Mouse (Mus musculus) erythroblast, adult 5-6 weeks (primary cell): ENCODE measurements around the gene Krtap11-1. TPM values are rescaled to one million over a fixed set of nuclear protein-coding genes. Genes with fewer than 3 reads are reported as not detected.

Experiments used
- ATAC-seq: replicated peaks from 2 replicates; pipeline ENCODE4 v1.8.0; 2016; ENCODE audit warnings: moderate number of reproducible peaks, mild to moderate bottlenecking, moderate TSS enrichment, inconsistent platforms; ENCODE audit not compliant: poor library complexity, low FRiP score, severe bottlenecking
- total RNA-seq, 2 experiments: library from RNA; stranded (forward) in 1 of 2; stranded (reverse) in 1 of 2; fragments of 150-400 nt in 1 of 2; fragments of 200-764, 138-1000 nt in 1 of 2; gene quantifications; 2 replicates each; pipeline versions ENCODE4 v1.2.3 to v1.2.4; 2015 to 2017; ENCODE audit warnings: low replicate concordance in 2 of 2

Gene Krtap11-1
- total RNA-seq (2015; ENCODE audit: low replicate concordance) (not detected in 2 replicates), total RNA-seq (2017; ENCODE audit: low replicate concordance) (not detected in 2 replicates)

- no peak for ATAC-seq
These were observed at the start of gene Krtap11-1 for GRCm38 (mm10) chr16:89571083-89571482. Gene Krtap11-1, minus strand, starts transcription at chr16:89571183.

DNA sequence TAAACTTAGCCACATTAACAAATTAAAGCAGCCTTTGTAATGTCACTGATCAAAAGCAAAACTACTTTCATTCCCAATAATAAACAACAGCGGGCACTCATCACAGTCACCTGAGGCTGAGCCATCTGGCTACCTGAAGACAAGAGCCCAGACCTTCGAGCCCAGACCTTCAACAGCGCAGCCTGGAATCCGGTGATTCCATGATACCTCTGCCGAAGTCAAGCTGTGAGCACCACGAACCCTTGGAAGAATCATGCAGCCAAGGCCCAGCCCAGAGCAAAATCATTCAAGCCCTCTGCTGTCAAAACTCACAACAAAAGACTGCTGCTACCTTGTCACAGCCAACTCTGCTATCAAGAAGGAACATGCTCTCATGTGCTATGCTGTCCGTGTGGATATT is 47.2 kb upstream of the Krtap11-1 start:
- no peak for ATAC-seq

GRCm38 (mm10) chr16:89617251-89617650 is 46.3 kb upstream of the Krtap11-1 start:
- ATAC-seq, result no peak

GRCm38 (mm10) chr16:89613726-89614125 is 42.7 kb upstream of the Krtap11-1 start:
- no peak for ATAC-seq

GRCm38 (mm10) chr16:89608791-89609185 is 37.8 kb upstream of the Krtap11-1 start:
- ATAC-seq, result no peak

GRCm38 (mm10) chr16:89608161-89608790 is 37.3 kb upstream of the Krtap11-1 start:
- ATAC-seq, result no peak

- no peak for ATAC-seq
These were observed 36.0 kb upstream of the Krtap11-1 start for GRCm38 (mm10) chr16:89606951-89607350.

DNA sequence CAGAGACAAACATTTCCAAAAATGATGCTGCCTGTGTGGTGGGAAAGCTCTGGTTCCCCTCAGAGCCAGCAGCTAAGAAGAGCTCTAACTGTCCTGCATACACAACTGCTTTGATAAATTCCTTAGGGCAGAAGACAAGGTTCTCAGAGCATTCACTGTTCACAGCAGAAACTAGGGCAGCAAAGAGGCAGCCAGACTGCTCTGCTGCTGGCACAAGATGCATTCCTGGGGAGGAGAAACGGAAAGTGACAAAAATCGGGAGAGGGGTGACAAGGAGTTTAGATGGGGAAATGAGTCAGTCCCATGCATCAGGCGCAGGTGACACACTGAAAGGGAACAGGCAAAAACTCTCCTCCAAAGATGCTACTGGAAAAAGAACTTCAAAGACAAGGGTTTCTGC is 16.2 kb upstream of the Krtap11-1 start:
- ATAC-seq, result no peak

DNA sequence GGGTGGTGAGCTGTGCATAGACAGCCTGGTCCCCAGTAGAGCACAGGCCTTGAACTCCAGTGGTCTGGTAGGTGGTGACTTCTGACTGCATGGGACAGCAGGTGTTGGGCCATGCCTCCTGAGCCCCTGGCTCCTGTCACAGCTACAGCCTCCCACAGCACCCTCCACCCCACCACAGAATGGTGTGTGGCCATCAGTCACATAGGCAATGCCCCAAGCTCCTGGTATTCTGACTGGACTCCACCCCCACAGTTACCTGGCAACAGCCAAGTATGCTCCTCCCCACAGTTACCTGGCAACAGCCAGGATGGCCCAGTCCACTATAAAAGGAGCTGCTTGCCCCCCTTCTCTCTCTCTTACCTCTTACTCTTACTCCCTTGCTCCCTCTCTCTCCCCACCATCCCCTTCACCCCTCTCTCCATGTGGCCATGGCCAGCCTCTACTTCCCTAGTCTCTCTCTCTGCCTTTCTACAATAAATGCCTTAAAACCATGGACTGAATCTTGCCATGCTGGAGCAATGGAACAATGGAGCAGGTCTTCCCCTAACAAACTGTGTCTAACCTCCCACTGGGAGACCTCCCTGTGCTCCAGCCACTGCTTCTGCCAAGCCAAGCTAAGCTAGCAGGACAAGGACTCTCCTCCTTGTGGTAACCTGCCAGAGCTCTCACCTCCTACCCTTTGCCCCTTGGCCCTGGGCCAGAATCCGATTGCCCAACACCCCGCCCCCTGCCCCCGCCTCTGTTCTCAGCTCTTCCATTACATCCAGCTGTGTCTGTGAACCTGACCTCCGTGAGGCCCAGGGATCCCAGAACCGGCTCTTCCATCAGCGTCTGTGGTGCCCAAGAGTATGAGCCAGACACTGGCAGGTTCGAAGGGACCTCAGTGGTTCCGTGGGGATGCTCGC is 14.9 kb upstream of the Krtap11-1 start:
- ATAC-seq, result no peak

DNA sequence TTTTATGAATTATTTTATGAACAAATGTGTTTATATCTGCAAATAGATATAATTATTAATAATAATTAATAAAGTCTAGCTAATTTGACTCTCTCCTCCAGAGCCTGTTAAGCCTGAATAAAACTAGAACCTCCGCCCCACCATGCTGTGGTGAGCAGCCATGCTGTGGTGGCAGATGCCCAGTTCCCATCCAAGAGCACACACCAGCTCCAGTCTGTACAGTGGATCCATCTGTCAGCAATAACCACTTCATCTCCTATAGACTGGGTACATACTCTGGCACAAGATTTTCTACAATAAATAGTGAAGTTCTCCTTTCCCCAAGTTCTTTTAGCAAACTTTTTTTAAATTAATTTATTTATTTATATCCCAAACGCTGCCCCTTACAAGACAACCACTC is 10.7 kb upstream of the Krtap11-1 start:
- no peak for ATAC-seq

DNA sequence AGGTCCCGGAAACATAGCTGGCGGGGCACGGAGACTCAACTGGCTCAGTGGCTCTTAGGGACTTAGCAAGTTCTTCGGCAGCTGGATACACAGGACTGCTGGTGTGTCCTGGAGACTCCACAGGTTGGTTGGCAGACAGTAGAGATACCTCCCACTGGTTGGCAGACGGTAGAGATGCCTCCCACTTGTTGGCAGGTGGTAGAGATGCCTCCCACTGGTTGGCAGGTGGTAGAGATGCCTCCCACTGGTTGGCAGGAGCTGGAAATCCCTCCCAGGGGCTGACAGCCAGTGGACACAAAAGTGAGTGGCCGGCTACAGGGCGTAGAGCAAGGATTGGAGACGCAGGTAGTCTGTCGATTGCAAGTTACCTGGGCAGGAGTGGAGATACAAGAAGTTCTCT is 467 bp downstream of the Krtap11-1 start:
- no peak for ATAC-seq

DNA sequence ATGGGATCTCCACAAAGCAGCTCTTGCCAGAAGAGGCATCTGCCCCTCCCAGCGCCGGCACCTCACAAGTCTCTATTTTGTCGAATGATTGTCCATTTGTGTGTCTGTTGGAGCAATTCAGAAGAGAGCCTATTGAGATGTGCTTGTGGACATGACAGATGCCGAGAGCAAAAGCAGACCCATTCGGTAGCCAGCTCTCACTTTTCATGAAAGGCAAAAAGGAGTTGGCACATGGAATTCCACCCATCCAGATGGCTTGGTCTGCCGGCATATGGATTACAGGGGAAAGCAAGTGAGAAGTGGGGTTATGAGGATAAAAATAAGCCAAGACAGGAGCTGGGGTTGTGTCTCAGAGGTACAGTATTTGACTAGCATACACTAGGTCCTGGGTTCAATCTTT is 1.8 kb downstream of the Krtap11-1 start:
- ATAC-seq, result no peak

DNA sequence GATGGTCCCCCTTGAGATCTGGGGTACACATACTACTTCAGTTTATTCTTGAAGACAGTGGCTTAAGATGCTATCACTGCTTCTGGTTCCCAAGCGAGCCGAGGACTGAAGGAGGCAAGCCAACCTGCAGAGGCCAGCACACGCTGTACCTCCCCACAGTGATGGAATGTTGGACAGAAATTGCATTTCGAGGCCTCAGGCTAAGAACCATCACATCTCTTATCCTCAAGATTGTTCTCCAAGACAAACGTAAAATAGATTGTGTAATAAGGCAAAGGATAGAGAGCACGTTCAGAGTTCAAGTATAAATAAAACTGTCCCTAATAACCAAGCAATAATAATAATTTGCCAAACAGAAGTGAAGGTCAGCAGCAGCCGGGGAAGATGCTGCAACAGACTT is 2.8 kb downstream of the Krtap11-1 start:
- ATAC-seq, result no peak

DNA sequence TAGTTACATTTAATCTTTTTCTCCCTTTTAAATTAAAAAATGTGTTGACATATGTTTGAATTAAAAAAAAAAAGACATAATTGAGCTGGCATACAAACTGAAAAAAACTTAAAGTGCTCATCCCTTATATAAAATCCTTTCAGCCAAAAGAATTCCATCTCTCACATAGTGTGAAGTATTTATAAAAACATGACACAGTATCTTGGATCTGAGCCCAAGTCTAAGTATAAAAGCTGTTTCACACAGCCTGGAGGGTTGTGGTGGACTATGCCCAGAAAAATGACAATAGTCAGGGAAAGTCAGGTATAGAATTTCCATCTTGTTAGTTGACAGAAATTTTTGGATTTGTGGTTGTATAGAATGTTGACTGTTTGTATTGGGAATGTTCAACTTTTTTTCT is 20.7 kb downstream of the Krtap11-1 start:
- no peak for ATAC-seq

DNA sequence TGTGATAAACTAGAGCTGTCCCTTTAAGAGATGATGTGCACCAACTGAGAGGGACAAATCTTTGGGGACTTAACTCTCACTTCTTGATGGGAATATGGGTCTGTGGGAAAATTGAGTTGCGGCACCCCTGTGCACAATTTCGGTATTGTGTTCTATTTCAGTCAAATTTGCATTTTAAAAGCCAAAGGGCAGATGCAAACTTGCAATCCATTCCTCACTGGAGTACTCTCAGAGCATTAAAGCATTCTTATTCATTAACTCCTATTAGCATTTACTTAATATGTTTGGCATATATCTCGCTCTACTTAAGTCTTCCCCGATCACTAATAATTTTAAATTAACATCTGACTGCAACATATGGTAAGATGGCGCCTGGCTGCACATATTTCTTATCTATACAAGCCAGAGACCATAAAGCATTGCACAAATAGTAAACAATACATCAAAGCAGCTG is 32.9 kb downstream of the Krtap11-1 start:
- ATAC-seq, result no peak

DNA sequence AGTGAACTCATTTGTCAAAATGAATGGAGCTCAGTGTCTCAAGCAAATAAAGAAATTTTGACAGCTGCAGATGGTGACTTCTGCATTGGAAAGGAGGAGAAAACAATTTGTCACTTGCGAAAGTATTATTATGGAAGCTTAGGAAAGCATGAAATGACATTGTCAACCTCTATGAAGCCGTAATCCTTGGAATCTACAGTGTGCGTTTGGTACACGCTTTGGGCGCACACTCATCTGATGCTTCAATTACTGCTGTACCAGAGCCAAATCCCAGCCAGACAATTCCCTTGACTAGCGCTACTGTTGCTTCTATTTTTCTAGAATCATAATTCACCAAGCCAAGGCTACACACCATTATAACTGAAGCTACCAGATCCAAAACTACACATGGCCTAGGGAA is 33.6 kb downstream of the Krtap11-1 start:
- ATAC-seq, result no peak

- ATAC-seq, result no peak
These were observed 40.4 kb downstream of the Krtap11-1 start for GRCm38 (mm10) chr16:89530547-89530946.

DNA sequence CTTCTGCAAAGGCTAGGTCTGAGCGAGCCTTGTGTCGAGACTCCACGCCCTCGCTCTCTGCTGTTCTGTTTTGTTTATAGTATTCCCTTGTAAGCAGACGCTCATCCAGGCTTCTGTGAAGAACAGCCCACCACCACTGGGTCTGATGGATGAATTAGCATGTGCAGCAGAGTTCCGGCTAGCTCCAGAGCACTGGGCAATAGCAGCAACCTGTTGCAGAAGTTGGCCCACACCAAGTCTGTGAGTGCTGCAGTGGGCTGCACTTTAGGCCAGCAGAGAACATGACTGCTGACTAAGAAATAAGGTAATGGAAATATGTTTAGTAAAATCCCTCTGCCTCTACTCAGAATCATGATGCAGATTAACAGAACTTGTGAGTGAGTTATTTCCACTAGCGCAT is 41.1 kb downstream of the Krtap11-1 start:
- no peak for ATAC-seq

- no peak for ATAC-seq
These were observed 42.6 kb downstream of the Krtap11-1 start for GRCm38 (mm10) chr16:89528380-89528779.

DNA sequence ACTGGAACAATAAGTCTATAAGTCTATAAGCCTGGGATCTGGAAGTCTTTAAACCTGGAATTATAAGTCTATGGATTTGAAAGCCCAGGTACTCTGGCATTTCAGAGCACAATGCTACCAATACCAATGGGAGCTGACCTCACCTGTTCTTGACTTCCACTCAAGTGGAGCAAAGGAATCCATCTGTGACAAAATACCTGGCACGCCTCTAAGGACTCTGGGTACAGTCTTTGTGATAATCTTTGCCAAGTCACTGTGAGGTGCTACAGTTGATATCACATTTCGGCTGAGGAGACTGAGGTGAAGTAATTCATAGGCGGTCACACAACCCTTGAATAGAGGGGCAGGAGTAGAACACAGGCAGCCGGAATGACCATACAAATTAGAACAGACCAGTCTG is 50.0 kb downstream of the Krtap11-1 start:
- ATAC-seq, result no peak

DNA sequence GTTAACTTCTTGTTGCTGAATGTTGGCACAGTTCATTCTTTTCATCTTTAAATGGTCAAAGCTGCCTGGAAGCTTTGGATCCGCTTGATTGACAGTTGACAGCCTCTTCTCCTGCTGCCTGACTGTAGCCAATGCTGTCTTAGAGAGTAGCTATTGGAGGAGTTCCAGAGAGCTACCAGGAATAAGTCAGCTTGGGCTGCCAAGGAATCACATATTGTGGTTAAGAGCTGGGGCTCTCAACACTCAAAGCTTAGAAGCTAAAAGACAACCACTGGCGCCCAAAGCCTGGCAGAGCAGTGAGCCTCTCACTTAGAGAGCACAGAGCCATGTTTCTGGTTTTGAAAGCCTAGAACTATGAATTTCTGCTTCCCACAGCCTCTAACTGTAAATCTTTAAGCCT is 50.4 kb downstream of the Krtap11-1 start:
- no peak for ATAC-seq
